Comparison of ENCODE assay signal across 8 mouse cellular contexts in genomic region chr4:130745561-130746306, GRCm38 (mm10). TPM values are rescaled to one million over a fixed set of nuclear protein-coding genes. Genes with fewer than 3 reads are reported as not detected.
A peak's percentile ranks its signal among the peaks of the same experiment; 100 is the strongest.
DNase-seq lines count a peak whose midpoint lies in the region; ATAC-seq and TF ChIP-seq lines count a peak whose summit lies in the region.
"Had no signal": no experiment of that assay in that cellular context is flagged by ENCODE, and none has a peak within 500 bp of the region (broad histone marks: within the 10 kb centered on the region; RNA-seq: fewer than 3 reads in every experiment).

No protein-coding gene starts in this region.

- no peak for TF ChIP-seq CTCF in midbrain, postnatal 0 days (IDR thresholded peaks at IDR 0.05)
- TF ChIP-seq CTCF in left cerebral cortex, adult 2 months (IDR thresholded peaks at IDR 0.05) = no peak
- no peak for TF ChIP-seq CTCF in hindbrain, postnatal 0 days (IDR thresholded peaks at IDR 0.05; ENCODE audit: low read depth)

- peaks cover 30% of the 10 kb centered on the region for H3K36me3 ChIP-seq in midbrain, postnatal 0 days (ENCODE audit: insufficient read depth, low read length)
- H3K36me3 ChIP-seq in midbrain, embryonic 15.5 days (replicated peaks) = peaks cover 29% of the 10 kb centered on the region
- H3K36me3 ChIP-seq in hindbrain, postnatal 0 days (ENCODE audit: insufficient read depth, low read length) = peaks cover 37% of the 10 kb centered on the region; the same call in 1 of the 2 replicates

- ATAC-seq in midbrain, postnatal 0 days (ENCODE audit: low FRiP score) = no peak
- ATAC-seq in midbrain, embryonic 15.5 days (replicated peaks) = no peak
- ATAC-seq in frontal cortex, adult (ENCODE audit: low TSS enrichment) = peak; percentile 92
- no peak for ATAC-seq in hindbrain, postnatal 0 days

- H3K4me2 ChIP-seq in midbrain, postnatal 0 days (ENCODE audit: low read depth, low read length, poor library complexity, severe bottlenecking) = no peak overlapping the region
- H3K4me2 ChIP-seq in midbrain, embryonic 15.5 days = no peak overlapping the region
- no peak overlapping the region for H3K4me2 ChIP-seq in hindbrain, postnatal 0 days (ENCODE audit: low read depth, low read length)

- intact Hi-C loops in left cerebral cortex, adult 2 months (cut with DNase I) = no loop called here

- H3K4me1 ChIP-seq in midbrain, postnatal 0 days (ENCODE audit: insufficient read depth, low read length) = 0 out of 2 replicates have a peak, but pooled peaks cover 3% of the 10 kb centered on the region
- peaks cover 7% of the 10 kb centered on the region for H3K4me1 ChIP-seq in midbrain, embryonic 15.5 days
- H3K4me1 ChIP-seq in hindbrain, postnatal 0 days (ENCODE audit: insufficient read depth, low read length) = peaks cover 5% of the 10 kb centered on the region

- no peaks in the 10 kb centered on the region for H3K27me3 ChIP-seq in midbrain, postnatal 0 days (ENCODE audit: insufficient read depth, low read length)
- H3K27me3 ChIP-seq in midbrain, embryonic 15.5 days (replicated peaks) = no peaks in the 10 kb centered on the region
- no peaks in the 10 kb centered on the region for H3K27me3 ChIP-seq in hindbrain, postnatal 0 days (ENCODE audit: insufficient read depth, low read length)

- H3K27ac ChIP-seq in midbrain, postnatal 0 days (ENCODE audit: low read depth, low read length) = 0 out of 2 replicates have a peak overlapping the region, but pooled peaks have one; percentile 9
- H3K27ac ChIP-seq in midbrain, embryonic 15.5 days = no peak overlapping the region
- peak overlapping the region; percentile 71 for H3K27ac ChIP-seq in left cerebral cortex, adult 2 months
- H3K27ac ChIP-seq in hindbrain, postnatal 0 days = no peak overlapping the region
- H3K27ac ChIP-seq: liver, embryonic 14.5 days had no signal

- 72% methylated on average over 5 of the region's 5 CpGs for WGBS in midbrain, postnatal 0 days
- WGBS in midbrain, embryonic 15.5 days = 75% methylated on average over 5 of the region's 5 CpGs
- WGBS in hindbrain, postnatal 0 days = 61% methylated on average over 5 of the region's 5 CpGs

- H3K4me3 ChIP-seq in midbrain, postnatal 0 days (ENCODE audit: low read depth, low read length) = no peak overlapping the region
- no peak overlapping the region for H3K4me3 ChIP-seq in midbrain, embryonic 15.5 days
- H3K4me3 ChIP-seq in left cerebral cortex, adult 2 months = no peak overlapping the region
- H3K4me3 ChIP-seq in hindbrain, postnatal 0 days (ENCODE audit: low read length) = no peak overlapping the region

- no peak overlapping the region for H3K9ac ChIP-seq in midbrain, postnatal 0 days (replicated peaks; ENCODE audit: low read length, poor library complexity, severe bottlenecking)
- no peak overlapping the region for H3K9ac ChIP-seq in midbrain, embryonic 15.5 days
- H3K9ac ChIP-seq in hindbrain, postnatal 0 days (replicated peaks; ENCODE audit: low read length) = no peak overlapping the region
- H3K9ac ChIP-seq: liver, embryonic 14.5 days had no signal

- no peaks in the 10 kb centered on the region for H3K9me3 ChIP-seq in midbrain, postnatal 0 days (ENCODE audit: low read length)
- no peaks in the 10 kb centered on the region for H3K9me3 ChIP-seq in midbrain, embryonic 15.5 days
- H3K9me3 ChIP-seq in hindbrain, postnatal 0 days (ENCODE audit: low read length) = no peaks in the 10 kb centered on the region

- peak; percentile 19 for DNase-seq in midbrain, postnatal 0 days (ENCODE audit: low spot score)
- peak; percentile 68 to 72 for DNase-seq in left cerebral cortex, adult 2 months (ENCODE audit: extremely low spot score in 1 of 2, low spot score in 2 of 2)
- DNase-seq in ovary, postnatal 14 days (ENCODE audit: low spot score) = no peak
- DNase-seq in hindbrain, postnatal 0 days (ENCODE audit: low spot score) = no peak
- no peak for DNase-seq in lung, postnatal 10 days

RNA-seq across cellular contexts. Expression of gene Sdc3, which starts 46.6 kb away (rescaled TPM):
- 645 and 733 TPM in 2 replicates for total RNA-seq in midbrain, postnatal 0 days (2014; rRNA removed)
- polyA plus RNA-seq in midbrain, postnatal 0 days (2015; fragmentation: Nextera tagmentation; extraction: Ambion mirVana) = 241 and 242 TPM in 2 replicates
- 180 and 186 TPM in 2 replicates for polyA plus RNA-seq in midbrain, embryonic 15.5 days (2015; fragmentation: Nextera tagmentation; extraction: Ambion mirVana)
- total RNA-seq in left cerebral cortex, adult 2 months (2021) = 100 to 1,000 TPM; 136 to 167 TPM
- total RNA-seq in hindbrain, postnatal 0 days (2014; rRNA removed) = 587 and 649 TPM in 2 replicates
- polyA plus RNA-seq in hindbrain, postnatal 0 days (2015; fragmentation: Nextera tagmentation; extraction: Ambion mirVana) = 150 and 180 TPM in 2 replicates

Comparison
In these comparisons a context has a peak if more than half of its experiments do, and no peak if none do; other contexts are left out.
1. H3K27ac ChIP-seq: peak in midbrain, postnatal 0 days (single experiment) and left cerebral cortex, adult 2 months (single experiment); none in midbrain, embryonic 15.5 days (single experiment) and hindbrain, postnatal 0 days (single experiment).
2. DNase-seq: peak in midbrain, postnatal 0 days (single experiment) and left cerebral cortex, adult 2 months (2 of 2); none in ovary, postnatal 14 days (single experiment), hindbrain, postnatal 0 days (single experiment) and lung, postnatal 10 days (single experiment).